Mouse (Mus musculus): ENCODE measurements around the gene Lce3d. TPM values are rescaled to one million over a fixed set of nuclear protein-coding genes. Genes with fewer than 3 reads are reported as not detected.

Lce3d gene
- total RNA-seq (2021), result not detected
- long read RNA-seq, result 0 reads

DNA sequence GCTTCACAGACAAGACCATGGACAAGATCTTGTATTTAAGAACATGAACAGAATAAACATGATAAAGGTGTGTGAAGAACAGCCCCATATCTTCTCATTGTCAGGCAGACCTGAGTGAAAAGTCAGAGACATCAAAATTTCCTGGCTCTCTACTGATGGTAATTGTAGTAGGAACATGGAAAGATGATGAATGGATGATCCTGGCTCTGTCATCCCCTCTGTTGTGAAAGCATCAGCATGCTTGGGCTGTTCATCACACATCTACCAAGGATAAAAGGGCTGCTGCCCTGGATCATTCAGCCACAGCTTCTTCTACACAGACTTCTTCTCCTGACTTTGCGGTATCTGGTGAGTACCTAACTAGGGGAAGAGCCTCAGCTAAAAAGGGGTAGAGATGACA is at the start of gene Lce3d:
Gene Lce3d (plus strand): TSS at position 301 of the 400 bp plus-strand sequence.
- DNase-seq (ENCODE audit: low spot score in 2 of 2), result no peak

DNA sequence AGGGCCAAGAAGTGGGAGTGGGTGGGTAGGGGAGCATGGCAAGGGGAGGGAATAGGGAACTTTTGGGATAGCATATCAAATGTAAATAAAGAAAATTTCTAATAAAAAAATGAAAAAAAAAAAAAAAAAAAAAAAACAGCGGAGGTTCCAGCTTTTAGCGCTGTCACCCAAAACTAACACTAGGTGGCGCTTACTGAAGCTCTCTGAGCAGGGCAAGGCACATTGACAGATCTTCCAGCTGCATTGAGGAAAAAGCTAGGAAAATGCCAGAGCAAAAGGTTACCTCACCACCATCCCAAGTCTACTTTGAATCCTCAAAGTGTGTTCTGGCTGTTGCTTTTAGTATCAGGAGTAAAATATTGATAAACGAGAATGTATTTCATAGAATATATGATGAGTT is 49.6 kb upstream of the Lce3d start:
- peak in 1 of 2 experiments; percentile 10 for DNase-seq (ENCODE audit: low spot score in 2 of 2)

DNA sequence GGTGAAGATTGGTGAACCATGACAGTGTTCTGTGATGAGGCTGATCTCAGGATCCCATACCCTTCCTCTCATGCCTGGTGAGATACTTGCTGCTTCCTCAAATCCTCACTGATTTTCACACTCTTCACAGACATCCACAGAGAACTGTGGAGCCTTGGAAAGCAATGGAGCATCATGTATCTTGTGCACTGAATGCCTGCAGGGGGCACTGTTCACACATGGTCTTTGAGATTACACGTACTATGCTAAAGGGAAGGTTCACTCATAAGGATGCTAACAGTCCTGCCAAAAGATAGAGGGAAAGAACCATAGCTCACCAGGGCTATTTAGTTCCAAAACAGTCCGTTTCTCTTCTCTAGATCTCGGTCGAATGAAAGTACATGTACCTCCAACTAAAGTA is 36.8 kb upstream of the Lce3d start:
- peak; percentile 15 to 63 for DNase-seq (ENCODE audit: low spot score in 2 of 2)

DNA sequence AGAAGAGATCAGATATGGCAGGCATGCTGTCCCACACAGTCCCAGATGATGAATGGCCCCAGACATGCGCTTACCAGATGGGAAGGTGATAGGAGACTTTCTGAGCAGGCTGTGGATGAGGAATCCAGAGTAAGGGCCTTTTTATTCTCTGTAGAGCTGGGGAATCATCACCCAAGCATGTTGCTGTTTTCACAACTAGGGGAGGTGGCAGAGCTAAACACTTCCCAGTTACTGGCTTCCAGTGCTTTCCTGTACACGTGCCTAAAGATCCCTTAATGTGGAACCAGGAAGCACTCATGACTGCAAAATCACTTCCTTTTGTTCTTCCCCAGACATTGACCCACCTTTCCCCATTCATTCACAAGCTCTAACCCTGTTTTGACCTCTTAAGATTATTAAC is 31.1 kb upstream of the Lce3d start, which contains the start of gene Lce3a:
Gene Lce3a (minus strand): TSS at position 101 of the 400 bp plus-strand sequence.
- no peak for DNase-seq (ENCODE audit: low spot score in 2 of 2)

DNA sequence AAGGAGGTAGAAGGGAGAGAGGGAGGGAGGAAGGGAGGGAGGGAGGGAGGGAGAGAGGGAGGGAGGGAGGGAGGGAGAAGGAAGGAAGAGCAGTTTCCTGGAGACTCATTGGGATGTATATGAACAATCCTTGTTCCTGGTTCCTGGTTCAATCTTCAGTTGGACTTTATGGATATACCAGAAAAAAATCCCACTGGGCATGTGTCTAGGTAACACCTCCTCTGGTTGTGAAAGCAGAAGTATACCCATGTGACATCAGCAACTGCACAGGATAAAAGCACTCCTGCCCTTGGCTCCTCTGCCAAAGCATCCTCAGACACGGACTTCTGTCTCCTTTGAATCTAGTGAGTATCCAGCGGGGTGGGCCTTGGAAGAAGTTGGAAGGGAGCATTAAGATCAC is 24.5 kb upstream of the Lce3d start, which contains the start of gene Lce3b:
Gene Lce3b (plus strand): TSS at position 301 of the 400 bp plus-strand sequence.
- DNase-seq (ENCODE audit: low spot score in 2 of 2), result no peak

DNA sequence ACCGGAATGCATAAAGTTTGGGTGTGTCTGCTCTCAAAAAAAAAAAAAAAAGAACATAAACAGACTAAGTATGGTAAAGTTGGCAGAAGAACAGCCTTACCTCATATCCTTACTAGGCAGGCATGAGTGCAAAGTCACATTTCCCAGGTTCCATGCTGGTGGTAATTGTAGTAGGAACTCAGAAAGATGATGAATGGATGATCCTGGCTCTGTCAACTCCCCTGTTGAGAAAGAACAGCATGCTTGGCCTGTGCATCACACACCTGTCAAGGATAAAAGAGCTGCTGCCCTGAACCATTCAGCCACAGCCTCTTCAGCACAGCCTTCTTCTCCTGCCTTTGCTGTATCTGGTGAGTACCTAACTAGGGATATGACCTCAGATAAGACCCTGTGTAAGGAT is 13.0 kb upstream of the Lce3d start, which contains the start of gene Lce3c:
Gene Lce3c (plus strand): TSS at position 301 of the 400 bp plus-strand sequence.
- DNase-seq (ENCODE audit: low spot score in 2 of 2), result no peak

DNA sequence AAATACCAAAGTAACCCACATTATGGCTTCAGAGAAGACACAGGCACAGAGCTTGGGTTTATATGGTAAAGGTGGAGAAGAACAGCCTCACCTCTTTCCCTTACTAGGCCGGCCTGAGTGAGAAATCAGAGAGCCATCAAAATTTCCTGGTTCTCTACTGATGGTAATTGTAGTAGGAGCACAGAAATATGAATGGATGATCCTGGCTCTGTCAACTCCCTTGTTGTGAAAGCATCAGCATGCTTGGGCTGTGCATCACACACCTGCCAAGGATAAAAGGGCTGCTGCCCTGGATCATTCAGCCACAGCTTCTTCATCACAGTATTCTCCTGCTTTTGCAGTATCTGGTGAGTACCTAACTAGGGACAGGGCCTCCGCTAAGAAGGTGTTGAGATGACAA is 9.6 kb downstream of the Lce3d start, which contains the start of gene Lce3e:
Gene Lce3e (plus strand): TSS at position 301 of the 400 bp plus-strand sequence.
- DNase-seq (ENCODE audit: low spot score in 2 of 2), result no peak

DNA sequence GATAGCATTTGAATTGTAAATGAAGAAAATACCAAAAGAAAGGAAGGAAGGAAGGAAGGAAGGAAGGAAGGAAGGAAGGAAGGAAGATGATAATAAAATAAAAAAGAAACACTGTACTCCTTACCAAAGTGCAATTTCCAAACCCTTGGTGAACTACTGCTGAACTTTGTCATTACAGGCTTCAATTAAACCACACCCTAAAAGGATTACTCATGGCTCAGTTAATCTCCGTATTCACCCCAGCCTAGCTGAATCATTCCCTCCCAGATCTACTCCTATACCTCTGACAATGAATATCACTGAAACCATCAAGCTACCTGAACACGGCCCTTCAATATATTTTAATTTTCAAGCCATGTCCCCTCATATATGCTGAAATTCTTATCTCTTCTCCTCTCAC is 21.3 kb downstream of the Lce3d start:
- DNase-seq (ENCODE audit: low spot score in 2 of 2), result no peak

DNA sequence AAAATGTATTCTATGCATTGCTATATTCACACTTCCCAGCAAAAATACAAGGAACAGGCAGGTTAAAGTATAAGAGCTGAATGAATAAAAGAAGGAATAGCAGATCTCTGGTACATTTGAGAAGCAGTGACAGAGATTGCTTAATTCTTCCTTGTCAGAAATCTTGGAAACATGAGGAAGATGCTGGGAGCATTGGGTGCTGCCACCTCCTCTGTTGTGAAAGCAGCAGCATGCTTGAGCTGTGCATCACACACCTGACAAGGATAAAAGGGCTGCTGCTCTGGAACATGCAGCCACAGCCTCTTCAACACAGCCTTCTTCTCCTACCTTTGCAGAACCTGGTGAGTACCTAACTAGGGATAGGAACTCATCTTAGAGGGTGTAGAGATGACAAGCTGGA is 34.7 kb downstream of the Lce3d start, which contains the start of gene Lce3f:
Gene Lce3f (plus strand): TSS at position 301 of the 400 bp plus-strand sequence.
- no peak for DNase-seq (ENCODE audit: low spot score in 2 of 2)

DNA sequence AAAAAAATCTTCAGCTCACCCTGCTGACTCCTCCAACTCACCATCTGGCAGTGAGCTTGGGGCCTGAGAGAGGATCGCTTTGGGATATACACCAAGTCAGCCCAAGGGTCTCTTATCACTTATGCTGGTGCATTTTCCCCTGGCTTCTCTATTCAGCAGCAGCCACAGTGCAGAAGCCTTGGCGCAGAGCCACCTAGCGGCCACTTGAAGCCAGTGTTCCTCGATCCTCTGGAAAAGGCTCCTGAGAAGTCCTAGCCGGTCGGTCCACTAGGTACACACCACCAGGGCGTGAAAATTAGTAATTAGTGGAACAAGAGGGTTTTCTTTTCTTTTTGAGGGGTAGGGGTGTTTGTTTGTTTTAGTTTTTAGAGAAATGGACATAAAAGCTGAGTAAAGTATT is 41.5 kb downstream of the Lce3d start:
- DNase-seq (ENCODE audit: low spot score in 2 of 2), result peak; percentile 21 to 82

DNA sequence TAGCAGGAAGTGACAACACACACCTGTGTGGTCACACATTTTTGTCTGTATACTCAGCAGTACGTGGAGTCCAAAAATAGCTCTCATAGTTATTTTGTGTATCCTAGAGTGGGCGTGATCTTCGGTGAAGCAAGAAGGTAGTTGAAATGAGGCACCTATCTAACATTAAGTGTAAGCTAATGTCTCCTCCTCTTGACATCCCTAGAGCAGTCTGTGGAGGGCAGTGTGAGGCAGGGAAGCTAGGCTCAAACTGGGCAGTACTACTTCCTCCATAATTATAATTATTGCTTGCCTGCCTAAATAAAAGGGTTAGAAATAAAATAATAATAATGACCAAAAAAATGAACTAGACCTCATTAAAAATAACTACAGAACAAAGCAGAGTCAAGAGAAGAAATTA is 43.4 kb downstream of the Lce3d start:
- DNase-seq (ENCODE audit: low spot score in 2 of 2), result no peak

DNA sequence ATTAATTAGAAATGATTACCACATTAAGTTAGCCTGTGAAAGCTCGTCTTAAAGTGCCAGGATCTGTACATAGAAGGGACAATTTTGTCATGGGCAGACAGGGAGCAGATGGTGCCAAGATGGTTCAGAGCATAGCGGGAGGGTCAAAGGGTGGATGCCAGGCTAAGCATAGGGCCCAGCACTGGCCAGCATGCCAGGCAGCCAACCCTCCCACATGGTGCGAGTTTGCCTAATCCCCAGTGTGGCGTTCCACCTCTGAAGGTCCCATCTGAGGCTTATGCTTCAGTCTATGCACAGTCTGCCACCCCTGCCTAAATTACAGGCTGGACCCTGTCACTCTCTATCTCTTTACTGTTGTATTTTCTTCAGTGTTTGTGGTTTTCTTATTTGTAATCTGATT is 45.7 kb downstream of the Lce3d start:
- DNase-seq (ENCODE audit: low spot score in 2 of 2), result no peak

Other genes with a start within 250 kb of the Lce3d start
- not detected for gene Lce1e, start 248.3 kb upstream of the Lce3d start, total RNA-seq (2021)
- not detected for gene Lce1f, start 237.0 kb upstream of the Lce3d start, total RNA-seq (2021)
- gene Gm38119, start 218.3 kb upstream of the Lce3d start, total RNA-seq (2021), result not detected
- gene Lce1g, start 205.1 kb upstream of the Lce3d start, total RNA-seq (2021), result not detected
- gene Lce1h, start 192.3 kb upstream of the Lce3d start, total RNA-seq (2021), result not detected
- not detected for gene Lce1i, start 178.5 kb upstream of the Lce3d start, total RNA-seq (2021)
- gene Lce1j, start 166.9 kb upstream of the Lce3d start, total RNA-seq (2021), result not detected
- not detected for gene Lce1k, start 149.5 kb upstream of the Lce3d start, total RNA-seq (2021)
- not detected for gene Kprp, start 130.1 kb upstream of the Lce3d start, total RNA-seq (2021)
- not detected for gene Lce1l, start 106.1 kb upstream of the Lce3d start, total RNA-seq (2021)
- gene 2310050C09Rik, start 87.2 kb upstream of the Lce3d start, total RNA-seq (2021), result not detected
- gene Lce3a, start 31.2 kb upstream of the Lce3d start, total RNA-seq (2021), result not detected
- gene Lce3b, start 24.4 kb upstream of the Lce3d start, total RNA-seq (2021), result not detected
- not detected for gene Lce3c, start 12.9 kb upstream of the Lce3d start, total RNA-seq (2021)
- not detected for gene Lce3e, start 9.7 kb downstream of the Lce3d start, total RNA-seq (2021)
- gene Lce3f, start 34.8 kb downstream of the Lce3d start, total RNA-seq (2021), result not detected
- gene Crct1, start 58.3 kb downstream of the Lce3d start, total RNA-seq (2021), result not detected
- gene Lce1m, start 61.7 kb downstream of the Lce3d start, total RNA-seq (2021), result not detected
- not detected for gene Gm4858, start 111.4 kb downstream of the Lce3d start, total RNA-seq (2021)
- gene Crnn, start 187.4 kb downstream of the Lce3d start, total RNA-seq (2021), result not detected
- not detected for gene Flg2, start 239.9 kb downstream of the Lce3d start, total RNA-seq (2021)